Mouse (Mus musculus) bone marrow, adult 2 months (tissue): ENCODE measurements around the gene Usp17la. TPM values are rescaled to one million over a fixed set of nuclear protein-coding genes. Genes with fewer than 3 reads are reported as not detected.

Experiments used
- H3K27ac ChIP-seq: fragments of 200-500 bp; 2 replicates; pipeline ENCODE4 v1.5.1; 2012; ENCODE audit warnings: low read depth, mild to moderate bottlenecking, control low read depth, inconsistent platforms, low read length; ENCODE audit not compliant: control insufficient read depth, poor library complexity, insufficient read depth
- H3K4me1 ChIP-seq: fragments of 200-500 bp; 2 replicates; pipeline ENCODE4 v1.6.1; 2011; ENCODE audit warnings: low read length; ENCODE audit not compliant: control insufficient read depth, insufficient read depth
- H3K4me3 ChIP-seq: fragments of 200-500 bp; replicated peaks from 2 replicates; pipeline ENCODE3; 2011; ENCODE audit warnings: mild to moderate bottlenecking, low read depth, low read length, control low read depth; ENCODE audit not compliant: control insufficient read depth
- CTCF ChIP-seq: fragments of 200-500 bp; IDR thresholded peaks from 2 replicates; pipeline ENCODE4 v1.5.1; 2011; ENCODE audit warnings: low read length, control low read depth; ENCODE audit not compliant: control insufficient read depth, insufficient read depth
- POLR2A ChIP-seq: fragments of 200-500 bp; IDR thresholded peaks from 2 replicates; pipeline ENCODE4 v1.6.1; 2011; ENCODE audit warnings: low read depth, mild to moderate bottlenecking, control low read depth, low read length, borderline replicate concordance; ENCODE audit not compliant: control insufficient read depth
- WGBS: fragments of 180-500 bp; shearing (Covaris S2); methylation state at CpG from one replicate; pipeline ENCODE4 v1.1.7; 2018; 5-methylcytosine and 5-hydroxymethylcytosine counted together
- polyA plus RNA-seq: library from polyadenylated mRNA; stranded (reverse); fragments of >200 nt; gene quantifications from 2 replicates; pipeline ENCODE4 v1.2.4, GENCODE M21; 2011; ENCODE audit warnings: low replicate concordance; ENCODE audit not compliant: missing spikeins, insufficient read depth, insufficient read length

Gene Usp17la
- polyA plus RNA-seq, 1 experiment, result not detected

DNA sequence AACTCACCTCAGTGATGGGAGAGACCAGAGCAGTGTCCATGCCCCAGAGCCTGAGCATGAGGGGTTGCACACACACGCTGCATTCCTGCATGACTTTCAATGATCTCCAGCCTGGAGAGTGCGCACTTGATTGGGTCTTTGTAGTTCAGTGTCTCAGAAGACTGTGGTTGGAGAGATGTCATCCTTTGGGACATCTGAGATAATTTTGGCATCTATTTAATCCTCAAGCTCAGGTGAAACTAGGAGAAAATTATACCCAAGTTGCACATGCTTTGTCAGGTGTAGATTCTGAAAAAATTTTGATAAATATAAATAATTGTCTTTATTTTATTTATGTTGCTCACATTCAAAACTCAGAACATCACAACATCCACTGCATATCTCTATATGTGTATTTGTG is 39.0 kb downstream of the Usp17la start, which contains the start of gene Olfr666:
Olfr666 (minus strand) TSS at position 101 of the 400 bp plus-strand sequence.
- Histone ChIP-seq H3K27ac (no peak within 1 kb of the TSS), H3K4me1 (no peaks in the 10 kb centered on the region), H3K4me3 (no peak within 1 kb of the TSS)
- 65% methylated on average over 2 of the region's 2 CpGs for WGBS
- TF ChIP-seq CTCF (no peak), POLR2A (no peak)

Other genes with a start within 250 kb of the Usp17la start
- not detected in 2 replicates for gene Olfr656, start 243.1 kb upstream of the Usp17la start, polyA plus RNA-seq
- not detected in 2 replicates for gene Olfr657, start 232.2 kb upstream of the Usp17la start, polyA plus RNA-seq
- gene Olfr658, start 209.7 kb upstream of the Usp17la start, polyA plus RNA-seq, result not detected in 2 replicates
- not detected in 2 replicates for gene Olfr659, start 190.3 kb upstream of the Usp17la start, polyA plus RNA-seq
- gene Olfr661, start 170.5 kb upstream of the Usp17la start, polyA plus RNA-seq, result 0.42 TPM in 1 of 2 replicates, not detected in the other
- not detected in 2 replicates for gene Usp17le, start 79.5 kb upstream of the Usp17la start, polyA plus RNA-seq
- gene Usp17lb, start 14.4 kb upstream of the Usp17la start, polyA plus RNA-seq, result not detected in 2 replicates
- not detected in 2 replicates for gene Olfr665, start 21.0 kb downstream of the Usp17la start, polyA plus RNA-seq
- not detected in 2 replicates for gene Olfr666, start 38.9 kb downstream of the Usp17la start, polyA plus RNA-seq
- gene Olfr667, start 64.5 kb downstream of the Usp17la start, polyA plus RNA-seq, result not detected in 2 replicates
- gene Olfr668, start 71.0 kb downstream of the Usp17la start, polyA plus RNA-seq, result not detected in 2 replicates
- gene Olfr669, start 77.2 kb downstream of the Usp17la start, polyA plus RNA-seq, result not detected in 2 replicates
- gene Olfr670, start 105.6 kb downstream of the Usp17la start, polyA plus RNA-seq, result not detected in 2 replicates
- gene Olfr671, start 122.1 kb downstream of the Usp17la start, polyA plus RNA-seq, result not detected in 2 replicates
- not detected in 2 replicates for gene Olfr672, start 145.0 kb downstream of the Usp17la start, polyA plus RNA-seq
- not detected in 2 replicates for gene Olfr675, start 171.5 kb downstream of the Usp17la start, polyA plus RNA-seq
- gene Olfr676, start 175.7 kb downstream of the Usp17la start, polyA plus RNA-seq, result not detected in 2 replicates
- gene Olfr677, start 194.4 kb downstream of the Usp17la start, polyA plus RNA-seq, result not detected in 2 replicates
- not detected in 2 replicates for gene Olfr678, start 207.5 kb downstream of the Usp17la start, polyA plus RNA-seq
- not detected in 2 replicates for gene Olfr679, start 224.2 kb downstream of the Usp17la start, polyA plus RNA-seq
- not detected in 2 replicates for gene Olfr680-ps1, start 235.8 kb downstream of the Usp17la start, polyA plus RNA-seq